Comparison of ENCODE assay signal across 19 mouse cellular contexts in the genomic region with DNA sequence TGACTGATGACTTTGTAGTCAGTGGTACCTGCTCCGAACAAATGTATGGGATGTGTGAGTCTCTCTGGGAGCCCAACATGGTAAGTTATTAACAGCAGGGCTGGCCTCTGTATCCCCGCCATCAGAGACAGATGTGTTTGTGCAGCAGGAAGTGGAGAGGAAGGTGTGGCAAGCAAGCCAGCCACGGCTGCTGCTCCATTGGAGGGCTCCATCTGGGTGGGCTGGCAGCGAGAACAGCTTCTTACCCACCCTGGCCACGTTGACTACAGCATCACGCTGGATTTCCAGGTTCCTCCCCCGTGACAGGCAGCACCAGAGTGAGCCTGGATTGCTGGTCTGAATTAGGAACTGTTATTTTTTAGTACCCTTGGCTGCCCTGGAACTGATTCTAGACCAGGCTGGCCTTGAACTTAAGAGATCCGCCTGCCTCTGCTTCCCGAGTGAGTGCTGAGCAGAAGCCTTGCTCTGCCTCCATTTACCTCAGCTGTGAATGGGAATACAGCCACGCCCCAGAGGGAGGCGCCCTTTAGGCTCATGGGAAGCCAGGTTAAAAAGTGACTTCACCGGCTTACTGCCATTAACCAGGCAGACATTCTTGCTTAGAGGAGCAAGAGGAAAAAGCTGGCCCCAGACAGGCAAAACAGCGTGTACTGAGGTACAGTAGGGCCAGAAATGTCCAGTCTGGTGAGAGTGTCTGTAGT. TPM values are rescaled to one million over a fixed set of nuclear protein-coding genes. Genes with fewer than 3 reads are reported as not detected.
DNase-seq lines count a peak whose midpoint lies in the region; ATAC-seq and TF ChIP-seq lines count a peak whose summit lies in the region.
"Had no signal": no experiment of that assay in that cellular context is flagged by ENCODE, and none has a peak within 500 bp of the region (broad histone marks: within the 10 kb centered on the region; RNA-seq: fewer than 3 reads in every experiment).

No protein-coding gene starts in this region.

- peaks cover 87% of the 10 kb centered on the region for H3K36me3 ChIP-seq in limb, embryonic 12.5 days
- H3K36me3 ChIP-seq in liver, postnatal 0 days (replicated peaks; ENCODE audit: insufficient read depth, low read length), result peaks cover 52% of the 10 kb centered on the region

- no peaks in the 10 kb centered on the region for H3K27me3 ChIP-seq in limb, embryonic 12.5 days
- H3K27me3 ChIP-seq in liver, postnatal 0 days (ENCODE audit: insufficient read depth, low read length), result no peaks in the 10 kb centered on the region
- H3K27me3 ChIP-seq: embryonic facial prominence, embryonic 13.5 days; heart, embryonic 12.5 days; hindbrain, embryonic 13.5 days; intestine, embryonic 15.5 days; liver, embryonic 13.5 days; lung, embryonic 15.5 days; midbrain, embryonic 12.5 days had no signal

- no peak overlapping the region for H3K4me2 ChIP-seq in limb, embryonic 12.5 days
- H3K4me2 ChIP-seq in liver, postnatal 0 days (ENCODE audit: low read depth, low read length), result no peak overlapping the region
- H3K4me2 ChIP-seq: embryonic facial prominence, embryonic 13.5 days; heart, embryonic 12.5 days; hindbrain, embryonic 13.5 days; intestine, embryonic 15.5 days; liver, embryonic 13.5 days; lung, embryonic 15.5 days; midbrain, embryonic 12.5 days had no signal

- ATAC-seq in limb, embryonic 12.5 days (ENCODE audit: insufficient number of reproducible peaks, insufficient read depth, low FRiP score, low TSS enrichment, low read depth), result peak; percentile 2; the same call in 1 of the 2 replicates
- no peak for ATAC-seq in liver, postnatal 0 days
- ATAC-seq: forebrain, postnatal 0 days; intestine, embryonic 15.5 days had no signal

- H3K9me3 ChIP-seq in limb, embryonic 12.5 days, result no peaks in the 10 kb centered on the region
- H3K9me3 ChIP-seq in liver, postnatal 0 days (ENCODE audit: low read length), result no peaks in the 10 kb centered on the region
- H3K9me3 ChIP-seq: heart, embryonic 12.5 days; hindbrain, embryonic 13.5 days; intestine, embryonic 15.5 days; liver, embryonic 13.5 days; lung, embryonic 15.5 days; midbrain, embryonic 12.5 days had no signal

- H3K9ac ChIP-seq in limb, embryonic 12.5 days (replicated peaks), result no peak overlapping the region
- H3K9ac ChIP-seq in liver, postnatal 0 days (replicated peaks), result no peak overlapping the region
- H3K9ac ChIP-seq: embryonic facial prominence, embryonic 13.5 days; forebrain, postnatal 0 days; heart, embryonic 12.5 days; hindbrain, embryonic 13.5 days; intestine, embryonic 15.5 days; liver, embryonic 13.5 days; lung, embryonic 15.5 days; midbrain, embryonic 12.5 days had no signal

- no peak for TF ChIP-seq CTCF in liver, postnatal 0 days (IDR thresholded peaks at IDR 0.05; ENCODE audit: low read depth)

- H3K4me1 ChIP-seq in limb, embryonic 12.5 days (replicated peaks), result no peaks in the 10 kb centered on the region
- H3K4me1 ChIP-seq in liver, postnatal 0 days (ENCODE audit: insufficient read depth), result peaks cover 5% of the 10 kb centered on the region; the same call in 1 of the 2 replicates
- H3K4me1 ChIP-seq: embryonic facial prominence, embryonic 13.5 days; hindbrain, embryonic 13.5 days; intestine, embryonic 15.5 days; midbrain, embryonic 12.5 days had no signal

- 81% methylated on average over 13 of the region's 13 CpGs for WGBS in limb, embryonic 12.5 days
- WGBS in liver, postnatal 0 days (ENCODE audit: insufficient replicate concordance), result 67% methylated on average over 13 of the region's 13 CpGs

- TF ChIP-seq EP300 in liver, postnatal 0 days (IDR thresholded peaks at IDR 0.05; ENCODE audit: low read depth), result no peak

- peak; percentile 40 for DNase-seq in thymus, postnatal 4 days
- DNase-seq in thymus, adult 18-20 months, result no peak
- DNase-seq in T-cell, adult 2 months (ENCODE audit: low spot score), result peak; percentile 56
- DNase-seq in liver, postnatal 0 days, result no peak
- DNase-seq in adipocyte (ENCODE audit: low spot score), result no peak
- DNase-seq in layer of hippocampus, adult 18-20 months (ENCODE audit: low spot score in 2 of 2), result no peak
- DNase-seq: adrenal gland, adult 8-10 months; cerebellum, adult 9-11 months; forebrain, postnatal 0 days; heart, postnatal 14 days; kidney, postnatal 25 days; liver, embryonic 13.5 days had no signal

- H3K27ac ChIP-seq in limb, embryonic 12.5 days, result no peak overlapping the region
- no peak overlapping the region for H3K27ac ChIP-seq in liver, postnatal 0 days (ENCODE audit: low read depth)
- H3K27ac ChIP-seq: embryonic facial prominence, embryonic 13.5 days; hindbrain, embryonic 13.5 days; intestine, embryonic 15.5 days; liver, embryonic 13.5 days; lung, embryonic 15.5 days; midbrain, embryonic 12.5 days had no signal

- no peak overlapping the region for H3K4me3 ChIP-seq in limb, embryonic 12.5 days (replicated peaks)
- H3K4me3 ChIP-seq in liver, postnatal 0 days (ENCODE audit: low read depth, low read length), result no peak overlapping the region
- H3K4me3 ChIP-seq: embryonic facial prominence, embryonic 13.5 days; heart, embryonic 12.5 days; hindbrain, embryonic 13.5 days; intestine, embryonic 15.5 days; liver, embryonic 13.5 days; lung, embryonic 15.5 days; midbrain, embryonic 12.5 days had no signal

RNA-seq across cellular contexts. Expression of a gene that starts 8.2 kb away (rescaled TPM):
- 481 TPM in 2 replicates for polyA plus RNA-seq in limb, embryonic 12.5 days (2016; fragmentation: Nextera tagmentation; extraction: Ambion mirVana)
- polyA plus RNA-seq in liver, postnatal 0 days (2015; fragmentation: Nextera tagmentation; extraction: Ambion mirVana), result 244 and 267 TPM in 2 replicates
- total RNA-seq in layer of hippocampus, adult 18-20 months (2021), result 100 to 1,000 TPM; 124 to 128 TPM

RNA-seq across cellular contexts. Expression of a gene that starts 11.1 kb away (rescaled TPM):
- 20.2 and 20.3 TPM in 2 replicates for polyA plus RNA-seq in limb, embryonic 12.5 days (2016; fragmentation: Nextera tagmentation; extraction: Ambion mirVana)
- 1.9 TPM in 2 replicates for polyA plus RNA-seq in liver, postnatal 0 days (2015; fragmentation: Nextera tagmentation; extraction: Ambion mirVana)
- total RNA-seq in layer of hippocampus, adult 18-20 months (2021), result 10 to 100 TPM; 21.7 to 24.6 TPM

RNA-seq across cellular contexts. Expression of a gene that starts 25.7 kb away (rescaled TPM):
- polyA plus RNA-seq in limb, embryonic 12.5 days (2016; fragmentation: Nextera tagmentation; extraction: Ambion mirVana), result 10.0 and 11.3 TPM in 2 replicates
- 54.6 and 63.7 TPM in 2 replicates for polyA plus RNA-seq in liver, postnatal 0 days (2015; fragmentation: Nextera tagmentation; extraction: Ambion mirVana)
- total RNA-seq in layer of hippocampus, adult 18-20 months (2021), result 10 to 100 TPM; 51.3 to 52.0 TPM

RNA-seq across cellular contexts. Expression of a gene that starts 33.2 kb away (rescaled TPM):
- polyA plus RNA-seq in limb, embryonic 12.5 days (2016; fragmentation: Nextera tagmentation; extraction: Ambion mirVana), result 2.2 and 2.7 TPM in 2 replicates
- 0.53 and 0.59 TPM in 2 replicates for polyA plus RNA-seq in liver, postnatal 0 days (2015; fragmentation: Nextera tagmentation; extraction: Ambion mirVana)
- total RNA-seq in layer of hippocampus, adult 18-20 months (2021), result 100 to 1,000 TPM; 114 to 115 TPM

RNA-seq across cellular contexts. Expression of a gene that starts 48.1 kb away (rescaled TPM):
- 2.8 and 2.9 TPM in 2 replicates for polyA plus RNA-seq in limb, embryonic 12.5 days (2016; fragmentation: Nextera tagmentation; extraction: Ambion mirVana)
- polyA plus RNA-seq in liver, postnatal 0 days (2015; fragmentation: Nextera tagmentation; extraction: Ambion mirVana), result 0.32 and 0.38 TPM in 2 replicates
- 100 to 1,000 TPM; 122 to 137 TPM for total RNA-seq in layer of hippocampus, adult 18-20 months (2021)

Comparison
In these comparisons a context has a peak if more than half of its experiments do, and no peak if none do; other contexts are left out.
1. DNase-seq: peak in thymus, postnatal 4 days (single experiment) and T-cell, adult 2 months (single experiment); none in thymus, adult 18-20 months (0 of 2), liver, postnatal 0 days (single experiment), adipocyte (single experiment) and layer of hippocampus, adult 18-20 months (0 of 2).